Mouse (Mus musculus) heart, embryonic 14.5 days (tissue): ENCODE results near the gene Heatr9. TPM values are rescaled to one million over a fixed set of nuclear protein-coding genes. Genes with fewer than 3 reads are reported as not detected.

Experiments
- polyA plus RNA-seq: library from polyadenylated mRNA; unstranded; fragments of >200 nt; fragmentation: Nextera tagmentation; extraction: Ambion mirVana; gene quantifications from 2 replicates; pipeline ENCODE4 v1.2.1, GENCODE M21; 2014

Gene Heatr9
- polyA plus RNA-seq, 1 experiment from 2014 or later: not detected

Other genes starting within 250 kb of the Heatr9 start
- gene Slfn14, start 235.4 kb downstream of the Heatr9 start, polyA plus RNA-seq: 0.15 and 0.32 TPM in 2 replicates
- gene Ap2b1, start 223.2 kb downstream of the Heatr9 start, polyA plus RNA-seq: 44.6 and 46.5 TPM in 2 replicates
- 9.0 and 9.2 TPM in 2 replicates for gene Pex12, start 219.6 kb downstream of the Heatr9 start, polyA plus RNA-seq
- gene Rasl10b, start 113.0 kb downstream of the Heatr9 start, polyA plus RNA-seq: 4.6 and 5.9 TPM in 2 replicates
- 0.09 TPM in 1 of 2 replicates, not detected in the other for gene Gas2l2, start 92.7 kb downstream of the Heatr9 start, polyA plus RNA-seq
- gene 1700020L24Rik, start 84.5 kb downstream of the Heatr9 start, polyA plus RNA-seq: 1.4 and 1.8 TPM in 2 replicates
- 3.7 and 4.0 TPM in 2 replicates for gene Mmp28, start 59.1 kb downstream of the Heatr9 start, polyA plus RNA-seq
- 10.8 and 12.8 TPM in 2 replicates for gene Taf15, start 49.1 kb downstream of the Heatr9 start, polyA plus RNA-seq
- gene Ccl5, start 8.3 kb upstream of the Heatr9 start, polyA plus RNA-seq: 0.39 TPM in 1 of 2 replicates, not detected in the other
- gene Ccl9, start 56.5 kb upstream of the Heatr9 start, polyA plus RNA-seq: 3.0 TPM in 2 replicates
- gene Ccl6, start 70.9 kb upstream of the Heatr9 start, polyA plus RNA-seq: 5.2 and 5.7 TPM in 2 replicates
- gene Rpl9-ps1, start 123.4 kb upstream of the Heatr9 start, polyA plus RNA-seq: not detected in 2 replicates
- gene Ccl3, start 127.2 kb upstream of the Heatr9 start, polyA plus RNA-seq: 0.92 and 1.1 TPM in 2 replicates
- 0.54 and 2.1 TPM in 2 replicates for gene Ccl4, start 140.4 kb upstream of the Heatr9 start, polyA plus RNA-seq
- 1.3 and 2.3 TPM in 2 replicates for gene Wfdc17, start 181.8 kb upstream of the Heatr9 start, polyA plus RNA-seq
- 1.8 and 5.6 TPM in 2 replicates for gene Wfdc18, start 186.8 kb upstream of the Heatr9 start, polyA plus RNA-seq
- not detected in 2 replicates for gene Wfdc21, start 224.8 kb upstream of the Heatr9 start, polyA plus RNA-seq
- 14.7 and 17.1 TPM in 2 replicates for gene Heatr6, start 231.5 kb upstream of the Heatr9 start, polyA plus RNA-seq